Mouse (Mus musculus) 3T3-L1 (cell line): ENCODE measurements around the gene Tyk2.

Source experiments
- DNase-seq: peaks from one replicate; pipeline ENCODE4 v3.0.0-alpha.2; 2015; ENCODE audit warnings: low read depth, low spot score

Gene Tyk2

DNA sequence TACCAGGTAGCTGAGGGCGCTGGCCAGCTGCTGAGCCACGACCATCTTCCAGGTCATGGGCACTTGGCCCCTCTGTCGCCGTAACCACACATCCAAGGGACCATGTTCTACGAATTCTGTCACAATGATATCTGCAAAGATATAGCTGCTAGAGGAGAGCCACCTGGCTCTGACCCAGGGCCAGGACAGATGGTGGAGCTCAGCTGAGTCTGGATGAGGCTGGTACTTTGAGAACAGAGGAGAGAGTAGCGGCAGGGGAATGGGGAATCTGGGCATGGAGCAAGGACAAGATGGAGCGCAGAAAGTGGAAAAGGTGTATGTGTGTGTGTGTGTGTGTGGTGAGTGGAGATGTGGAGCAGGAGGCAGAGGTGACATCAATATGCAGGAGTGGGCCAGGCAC lies 16.9 kb downstream of the Tyk2 start:
- DNase-seq = no peak

DNA sequence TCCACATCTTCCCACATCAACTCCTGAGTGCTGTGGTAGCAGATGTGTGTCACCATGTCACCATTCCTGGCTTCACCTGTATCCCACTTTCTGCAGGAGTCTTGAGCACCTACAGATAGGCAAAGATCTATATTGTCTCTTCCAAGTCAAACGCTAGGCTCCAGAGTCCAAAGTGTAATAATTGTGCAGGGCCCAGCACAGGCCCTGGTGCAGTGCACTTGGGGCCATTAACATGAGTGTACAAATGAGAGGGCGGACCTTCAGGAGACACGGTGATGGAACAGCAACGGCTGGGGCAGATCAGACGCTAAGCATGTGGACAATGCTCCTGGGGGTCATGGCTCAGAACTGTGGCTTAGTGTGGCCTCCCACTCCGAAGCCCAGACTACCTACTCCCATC lies 17.3 kb downstream of the Tyk2 start:
- no peak for DNase-seq

DNA sequence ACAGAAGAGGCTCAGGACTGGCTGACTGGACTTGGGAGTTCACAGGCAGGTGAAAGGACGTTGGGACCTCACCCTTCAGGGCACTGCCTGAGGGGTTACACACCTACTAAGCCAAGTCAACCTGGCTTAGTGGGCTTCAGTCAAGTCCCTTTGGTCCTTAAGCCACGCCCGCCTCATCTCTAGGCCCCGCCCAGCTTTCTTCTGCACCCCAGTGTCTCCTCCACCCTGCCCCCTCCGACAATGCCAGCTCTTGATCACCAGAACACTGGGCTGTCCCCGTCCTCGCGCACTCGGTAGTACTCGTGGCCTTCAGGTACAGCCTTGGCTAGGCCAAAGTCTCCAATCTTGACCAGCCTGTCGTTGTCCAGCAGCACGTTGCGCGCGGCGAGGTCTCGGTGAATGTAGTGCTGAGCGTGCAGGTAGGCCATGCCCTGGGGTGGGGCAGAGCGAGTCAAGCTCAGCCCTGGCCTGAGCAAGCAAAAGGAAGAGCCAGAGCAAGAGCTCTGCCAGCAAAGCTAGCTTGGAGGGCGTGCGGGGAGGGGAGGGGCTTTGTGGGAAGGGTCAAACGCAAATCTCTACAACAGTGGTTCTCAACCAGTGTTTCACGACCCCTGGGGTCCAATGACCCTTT lies 23.3 kb downstream of the Tyk2 start:
- DNase-seq = no peak

DNA sequence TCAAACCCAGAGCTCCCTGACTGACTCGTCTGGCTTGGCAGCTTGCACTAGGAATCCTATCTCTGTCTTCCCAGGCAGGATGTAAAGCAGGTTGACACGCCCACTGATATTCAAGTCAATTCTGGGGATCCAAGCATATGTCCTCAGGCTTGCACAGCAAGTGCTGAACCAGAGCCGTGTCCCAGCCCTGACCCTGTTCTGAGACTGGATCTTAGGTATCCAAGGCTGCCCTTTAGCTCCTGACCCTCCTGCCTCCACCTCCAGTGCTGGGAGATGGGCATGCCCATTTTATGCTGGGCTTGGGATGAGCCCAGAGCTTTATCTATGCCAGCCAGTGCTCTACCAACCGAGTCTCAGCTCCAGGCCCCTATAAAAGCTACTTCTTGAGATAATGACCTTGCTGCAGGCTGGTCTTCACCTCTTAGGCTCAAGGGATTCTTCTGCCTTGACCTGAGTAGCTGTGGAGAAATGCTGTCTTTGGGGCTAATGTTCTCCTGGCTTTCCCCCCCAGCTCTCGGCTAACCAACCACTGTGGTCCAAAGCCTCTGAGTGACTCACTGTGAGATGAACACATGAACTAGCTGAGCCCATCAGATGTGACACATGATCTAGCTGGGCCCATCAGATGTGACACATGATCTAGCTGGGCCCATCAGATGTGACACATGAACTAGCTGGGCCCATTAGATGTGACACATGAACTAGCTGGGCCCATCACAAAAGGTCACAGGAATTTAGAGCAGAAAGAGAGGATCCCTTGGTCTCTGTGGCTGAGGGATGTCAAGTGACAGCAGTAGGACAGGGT lies 25.1 kb downstream of the Tyk2 start:
- DNase-seq = no peak

DNA sequence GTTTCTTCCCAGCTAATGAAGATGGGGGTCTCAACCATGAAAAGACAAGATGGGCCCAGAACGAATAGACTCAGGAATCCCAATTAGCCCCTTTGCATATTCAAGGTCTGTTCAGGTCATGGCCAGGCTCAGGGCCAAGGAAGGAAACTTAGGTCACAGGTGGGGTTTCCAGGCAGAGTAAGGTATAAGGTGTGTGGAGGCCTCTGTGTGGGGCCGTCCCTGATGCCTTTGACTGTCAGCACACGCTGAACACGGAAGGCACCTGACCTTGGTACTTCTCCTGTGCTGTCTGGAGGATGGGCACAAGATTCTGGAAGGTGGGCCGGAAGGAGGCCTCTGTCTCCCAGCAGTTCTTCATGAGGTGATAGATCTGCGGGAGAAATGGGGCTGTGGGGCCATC lies 26.2 kb downstream of the Tyk2 start:
- no peak for DNase-seq

DNA sequence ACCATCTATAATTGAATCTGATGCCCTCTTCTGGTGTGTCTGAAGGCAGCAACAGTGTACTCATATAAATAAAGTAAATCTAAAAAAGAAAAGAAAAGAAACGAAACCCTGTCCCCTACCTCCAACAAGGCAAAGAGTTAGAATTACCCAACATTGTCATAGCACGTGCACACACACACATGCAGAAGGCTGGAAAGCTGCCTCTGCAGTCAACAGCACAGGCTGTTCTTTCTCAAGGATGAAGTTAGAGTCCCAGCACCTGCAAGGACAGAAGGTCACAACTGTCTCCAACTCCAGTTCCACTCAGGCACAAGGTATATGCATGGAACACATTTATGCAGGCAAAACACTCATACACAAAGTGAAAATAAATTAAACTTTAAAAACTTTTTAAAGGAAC lies 29.0 kb downstream of the Tyk2 start:
- DNase-seq = no peak

DNA sequence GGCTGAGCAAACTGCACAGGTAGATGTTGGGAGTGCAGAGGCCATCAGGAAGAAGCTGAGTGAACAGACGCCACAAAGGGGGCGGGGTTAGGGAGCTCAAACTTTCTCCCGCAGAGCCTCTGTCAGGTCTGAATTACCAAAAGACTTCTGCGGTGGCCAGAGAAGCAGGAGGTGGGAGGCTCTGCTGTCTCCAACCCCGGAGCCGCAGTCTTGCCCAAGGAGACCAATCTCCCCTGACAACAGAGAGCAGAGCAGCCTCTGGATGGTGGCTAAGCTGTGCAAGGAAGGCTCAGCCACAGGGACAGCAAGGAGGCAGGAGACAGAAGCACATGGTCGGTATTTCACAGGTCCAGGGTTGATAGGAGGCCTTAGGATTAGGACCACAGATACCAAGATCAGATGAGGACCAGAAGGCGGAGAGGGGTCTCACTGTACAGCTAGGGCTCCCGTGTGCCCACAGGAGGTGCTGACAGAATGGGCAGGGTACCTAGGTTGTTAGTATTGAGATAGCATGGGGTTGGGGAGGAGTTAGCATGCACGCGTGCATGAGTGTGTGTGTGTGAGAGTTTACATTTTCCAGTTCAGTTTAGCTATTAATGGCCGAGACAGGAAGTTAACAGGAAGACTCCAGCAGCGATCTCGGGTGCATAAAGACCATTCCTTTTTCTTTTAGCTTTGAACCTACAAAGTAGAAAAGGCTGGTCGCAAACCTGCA lies 30.4 kb downstream of the Tyk2 start:
- no peak for DNase-seq

DNA sequence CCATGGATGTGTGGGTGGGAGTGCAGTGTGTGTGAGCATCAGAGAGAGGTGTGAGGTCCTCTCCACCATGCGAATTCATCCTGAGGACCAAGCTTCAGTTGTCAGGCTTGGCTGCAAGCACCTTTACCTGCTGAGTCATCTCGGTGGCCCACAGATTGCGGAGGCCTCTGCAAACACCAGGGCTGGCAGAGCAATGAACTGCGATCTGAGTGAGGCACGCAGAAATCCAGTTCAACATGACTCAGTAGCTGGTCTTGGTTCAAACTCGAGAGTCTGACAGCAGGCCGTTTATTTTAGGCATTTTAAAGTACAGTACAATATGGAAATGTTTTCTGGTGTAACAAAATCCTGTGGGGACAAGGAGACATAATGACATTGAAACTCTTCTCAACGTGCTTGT lies 33.2 kb downstream of the Tyk2 start:
- DNase-seq = peak; percentile 24

DNA sequence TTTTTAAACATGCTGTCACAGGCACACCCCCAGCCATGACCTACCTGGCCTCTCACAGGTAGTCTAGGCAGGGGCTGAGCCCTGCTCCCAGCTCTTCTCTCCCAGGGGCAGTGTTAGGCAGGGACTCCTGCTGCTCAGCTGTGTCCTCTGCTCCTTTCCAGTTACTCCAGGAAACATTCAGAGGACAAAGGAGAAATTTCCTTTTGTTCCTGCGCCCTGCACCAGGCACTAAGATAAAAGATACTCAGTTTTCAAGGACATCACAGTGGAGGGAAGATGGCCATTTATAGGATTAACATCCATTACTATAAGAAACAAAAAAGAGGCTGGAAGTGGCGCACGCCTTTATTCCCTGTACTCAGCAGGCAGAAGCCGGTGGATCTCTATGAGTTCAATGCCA lies 35.1 kb downstream of the Tyk2 start:
- no peak for DNase-seq

DNA sequence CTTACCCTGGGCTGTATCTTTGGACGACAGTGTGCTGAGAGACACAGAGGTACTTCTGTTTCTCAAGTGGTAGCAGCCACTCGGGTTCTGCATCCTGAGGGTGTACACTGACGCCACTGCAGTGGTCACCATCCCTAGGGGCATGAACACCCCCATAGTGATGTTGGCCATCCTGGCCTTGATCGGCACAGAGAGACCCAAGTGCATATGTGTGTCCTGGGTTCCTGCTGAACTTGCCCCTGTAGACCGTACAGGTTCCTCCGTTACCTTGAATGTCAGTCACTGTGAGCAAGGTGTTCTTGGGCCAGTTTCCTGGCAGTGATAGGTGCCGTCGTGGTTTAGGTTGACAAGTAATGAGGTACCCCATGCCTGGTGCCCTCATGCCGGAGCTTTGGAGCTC lies 37.6 kb downstream of the Tyk2 start:
- DNase-seq = no peak

DNA sequence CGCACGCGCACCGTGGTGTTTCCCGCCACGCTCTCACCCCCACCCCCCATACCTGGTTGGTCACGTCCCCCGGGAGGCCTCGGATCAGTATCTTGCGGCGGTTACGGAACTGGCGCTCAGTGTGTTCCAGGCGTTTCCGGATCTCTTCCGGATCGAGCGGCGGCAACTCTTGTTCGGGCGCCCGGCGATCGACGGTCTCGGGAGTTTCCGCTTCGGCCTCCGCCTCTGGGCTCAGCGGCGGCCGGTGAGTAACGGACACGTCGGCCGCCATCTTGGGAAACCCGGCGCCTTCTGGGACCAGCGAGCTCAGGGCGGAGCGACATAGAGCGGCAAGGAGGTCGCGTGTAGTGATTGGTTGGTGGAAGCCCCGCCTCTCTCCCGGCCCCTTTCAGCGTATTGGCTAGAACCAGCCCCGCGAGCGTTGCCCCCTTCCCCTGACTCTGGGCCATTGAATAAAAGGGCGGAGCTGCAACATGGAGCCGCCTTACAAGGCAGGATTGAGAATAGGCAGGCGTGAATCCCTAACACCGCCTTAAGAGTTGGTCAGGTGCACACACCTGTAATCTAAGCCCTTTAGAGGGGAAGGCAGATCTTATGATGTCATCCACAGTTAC lies 39.2 kb downstream of the Tyk2 start, which contains the start of the genes Gm38431 and Raver1:
TSS of gene Gm38431 (minus strand) at position 291 of the 614 bp plus-strand sequence.
TSS of gene Raver1 (minus strand) at position 302 of the 614 bp plus-strand sequence.
- peak; percentile 99 for DNase-seq

DNA sequence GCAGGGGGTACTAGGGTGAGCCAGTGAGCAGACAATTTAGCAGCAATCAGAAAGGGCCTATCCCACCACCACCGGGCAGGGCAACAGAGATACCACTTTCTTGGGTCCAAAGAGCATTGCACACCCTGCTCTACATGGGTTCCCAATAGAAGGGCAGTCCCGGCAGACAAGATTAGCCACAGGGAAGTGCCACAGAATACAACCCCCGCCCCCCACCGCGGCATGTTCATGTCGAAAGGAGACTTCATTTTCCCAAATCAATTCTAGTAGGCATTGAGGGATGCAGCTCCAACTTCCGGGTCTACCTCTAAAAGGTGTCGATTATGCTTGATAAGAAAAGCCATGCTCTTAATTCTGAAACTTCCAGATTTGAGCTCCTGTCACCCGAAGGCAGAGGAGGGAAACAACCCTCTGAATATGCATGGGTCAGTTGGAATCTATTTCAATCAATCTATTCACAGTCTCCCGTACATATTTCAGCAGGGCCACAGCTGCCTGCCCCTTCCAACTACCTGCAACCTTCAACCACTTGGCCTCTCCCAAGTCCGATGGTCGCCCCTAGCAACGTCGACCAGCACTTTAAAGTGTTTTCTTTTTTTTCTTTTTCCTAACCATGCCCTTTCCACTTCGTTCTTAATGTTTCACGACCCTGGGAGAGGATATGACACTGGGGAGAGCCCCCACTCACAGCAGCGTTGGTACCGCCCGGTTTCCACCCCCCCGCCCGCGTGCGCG lies 39.9 kb downstream of the Tyk2 start:
- no peak for DNase-seq

DNA sequence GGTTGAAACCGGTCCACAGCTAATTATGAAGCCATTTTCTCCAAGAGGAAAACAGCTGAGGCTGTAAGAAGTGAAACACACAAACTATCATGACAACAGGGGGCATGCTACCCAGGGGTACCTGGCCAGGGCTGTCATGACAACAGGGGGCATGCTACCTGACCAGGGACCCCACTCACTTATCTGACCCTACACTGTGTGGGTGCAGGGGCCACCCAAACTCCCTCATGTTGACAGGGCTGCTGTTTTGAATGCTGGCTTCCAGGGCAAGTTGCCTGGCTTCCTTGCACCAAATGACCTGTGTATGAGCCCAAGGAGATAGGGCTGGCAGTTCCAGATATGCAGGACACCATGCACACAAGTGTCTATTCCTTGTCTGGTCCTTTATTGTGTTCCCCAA lies 40.5 kb downstream of the Tyk2 start:
- DNase-seq = no peak

DNA sequence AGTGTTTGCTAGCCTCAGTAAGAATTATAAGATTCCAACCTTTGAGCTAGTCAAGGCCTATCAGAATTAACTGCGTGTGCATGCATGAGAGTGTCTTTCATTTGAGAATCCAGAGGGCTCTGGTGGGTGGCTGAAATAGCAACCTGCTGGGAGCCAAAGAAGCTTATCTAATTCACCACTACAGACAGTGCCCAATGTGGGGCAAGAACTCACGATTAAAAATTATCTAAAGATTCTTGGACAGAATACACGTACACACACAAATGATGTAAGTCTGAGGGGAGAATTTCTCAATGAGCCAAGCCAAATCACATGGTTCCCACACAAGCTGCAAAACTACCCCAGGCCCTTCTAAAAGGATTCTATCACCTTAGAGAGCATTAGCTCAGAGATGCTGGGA lies 47.7 kb downstream of the Tyk2 start:
- no peak for DNase-seq

DNA sequence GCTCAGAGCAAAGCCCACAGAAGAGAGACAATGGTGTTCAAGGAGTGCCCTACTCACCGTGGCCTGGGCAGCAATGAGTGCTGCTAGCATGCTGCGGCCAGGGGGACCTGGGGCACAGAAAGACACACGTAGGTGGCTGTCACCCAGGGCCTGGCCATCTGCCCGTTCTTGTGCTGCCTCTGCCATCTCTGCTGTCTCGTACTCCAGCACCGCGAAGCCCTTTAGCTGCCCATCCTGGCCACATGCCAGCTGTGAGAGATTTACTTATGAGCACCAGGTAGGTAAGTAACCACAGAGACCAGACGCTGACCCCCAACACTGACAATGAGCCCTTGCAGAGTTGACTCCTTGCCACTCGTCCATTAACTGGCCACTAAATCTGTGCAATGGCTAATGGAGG lies 49.9 kb downstream of the Tyk2 start:
- DNase-seq = no peak

DNA sequence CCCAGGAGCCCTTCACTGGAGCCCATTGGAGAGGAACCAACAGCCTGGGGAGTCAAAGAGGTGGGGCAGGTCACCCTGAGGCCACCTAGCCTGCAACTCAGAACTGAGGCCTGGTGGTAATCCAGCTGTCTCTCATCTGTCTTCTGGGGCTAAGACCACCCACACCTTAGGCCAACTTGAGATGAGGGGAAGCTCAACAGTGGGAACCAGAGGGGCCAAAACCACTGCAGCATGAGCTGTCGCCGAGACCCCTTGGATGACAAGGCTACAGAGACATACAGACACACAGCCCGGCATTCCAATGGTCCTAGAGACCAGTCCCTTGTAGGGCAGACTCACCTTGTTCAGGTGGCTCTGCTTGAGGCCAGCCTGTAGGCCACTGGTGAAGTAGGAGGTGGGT lies 55.4 kb downstream of the Tyk2 start:
- no peak for DNase-seq

DNA sequence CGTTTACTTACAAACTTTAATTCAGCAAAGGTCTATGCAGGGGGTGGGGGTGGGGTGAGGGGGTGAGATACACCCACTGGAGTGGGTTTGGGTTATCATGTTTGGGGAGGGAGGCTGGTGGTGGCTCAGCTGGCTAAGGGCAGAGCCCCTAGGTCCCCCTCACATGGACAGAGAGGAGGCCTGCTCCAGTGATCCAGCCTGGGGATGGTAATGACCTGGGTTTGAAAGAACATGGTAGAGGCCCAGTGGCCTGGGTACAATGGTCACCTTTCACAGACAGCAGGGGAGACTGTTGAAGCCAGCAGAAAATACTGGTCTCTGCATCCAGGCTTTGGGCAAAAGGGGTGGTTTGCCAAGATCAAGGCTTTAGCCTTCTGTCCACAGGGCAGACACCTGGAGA lies 56.9 kb downstream of the Tyk2 start:
- no peak for DNase-seq

DNA sequence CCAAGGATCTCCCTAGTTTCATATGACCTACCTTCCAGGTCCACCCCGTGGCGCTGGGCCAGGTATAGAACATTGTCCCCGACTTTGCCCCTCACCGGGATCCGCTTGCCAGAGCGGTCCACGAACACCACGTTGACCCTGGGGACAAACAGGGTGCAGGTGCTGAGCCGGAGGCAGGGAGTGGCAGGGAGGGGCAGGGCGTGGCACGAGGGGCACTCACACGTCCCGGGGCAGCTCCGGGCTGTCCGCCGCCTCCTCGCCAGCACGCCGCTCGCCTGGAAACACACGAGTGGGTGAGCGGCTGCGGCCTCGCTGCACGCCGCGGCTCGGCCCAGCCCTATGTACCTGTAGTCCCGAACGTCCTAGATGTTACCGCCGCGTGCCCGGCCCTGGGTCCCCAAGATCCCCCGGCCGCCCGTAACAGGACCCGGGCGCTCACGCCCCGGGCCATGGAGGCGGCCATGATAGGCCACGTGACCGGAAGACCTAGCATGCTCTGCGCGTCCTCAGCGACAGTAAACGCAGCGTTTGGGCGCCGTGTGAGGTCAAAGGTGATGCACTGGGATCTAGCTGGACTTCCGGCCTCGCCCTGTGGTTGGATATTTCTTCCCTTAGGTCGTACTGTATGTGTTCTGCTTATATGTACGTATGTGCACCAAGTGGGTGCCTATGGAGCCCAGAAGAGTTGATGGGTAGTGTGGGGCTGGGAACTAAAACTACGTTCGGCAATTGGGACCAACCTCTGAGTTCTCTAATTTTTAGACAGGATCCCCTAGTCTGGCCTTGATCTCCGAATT lies 57.8 kb downstream of the Tyk2 start, which contains the start of the genes Gm49373 and Fdx1l:
TSS of gene Gm49373 (minus strand) at position 53 of the 797 bp plus-strand sequence.
TSS of gene Fdx1l (minus strand) at position 571 of the 797 bp plus-strand sequence.
- DNase-seq = peak; percentile 92

DNA sequence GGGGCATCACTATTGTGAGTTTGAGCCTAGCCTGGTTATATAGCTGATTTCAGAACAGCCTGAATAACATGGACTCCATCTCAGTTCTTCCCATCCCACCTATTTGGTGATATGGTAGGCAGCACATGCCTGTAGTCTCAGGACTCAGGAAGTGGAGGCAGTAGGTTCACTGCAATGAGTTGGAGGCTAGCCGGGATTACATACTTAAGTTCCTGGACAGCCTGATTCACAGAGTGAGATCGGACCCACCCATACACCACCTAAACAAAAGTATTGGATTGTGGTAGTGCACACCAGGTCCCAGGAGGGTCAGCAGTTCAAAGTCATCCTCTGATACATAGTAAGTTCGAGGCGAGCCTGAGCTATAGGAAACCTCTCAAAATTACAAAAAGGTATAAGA lies 58.4 kb downstream of the Tyk2 start:
- peak; percentile 64 for DNase-seq

DNA sequence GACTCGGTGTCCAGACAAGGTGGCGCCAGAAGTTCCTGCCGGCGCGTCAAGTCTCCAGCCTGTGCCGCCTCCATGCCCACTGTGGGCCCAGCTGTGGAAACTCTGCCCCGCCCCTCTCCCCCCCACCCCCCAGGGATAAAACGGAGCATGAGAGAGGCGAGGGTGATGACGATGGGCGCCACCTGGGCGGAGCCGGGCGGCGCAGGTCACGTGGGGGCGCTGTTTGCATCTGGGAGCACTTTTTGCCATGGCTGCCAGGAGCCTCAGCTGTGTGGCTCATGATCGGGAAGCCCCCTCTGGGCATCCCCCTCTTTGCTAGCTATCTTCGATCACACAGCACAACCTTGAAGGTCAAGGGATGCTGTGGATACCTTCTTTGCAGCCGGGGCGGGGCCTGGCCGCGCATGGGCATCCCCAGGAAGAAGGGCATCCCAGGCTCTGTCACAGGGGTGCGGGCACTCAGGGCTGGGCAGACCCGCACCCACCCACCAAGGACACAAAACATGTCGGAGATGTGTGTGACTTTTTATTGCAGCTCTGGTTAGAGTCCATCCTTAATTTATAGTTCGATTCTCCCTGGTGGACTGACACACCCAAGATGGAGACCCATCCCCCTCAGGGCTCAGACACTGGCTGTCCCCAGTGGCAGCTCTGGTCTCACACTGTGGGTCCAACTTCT lies 63.9 kb downstream of the Tyk2 start, which contains the start of gene Zglp1:
TSS of gene Zglp1 (minus strand) at position 88 of the 679 bp plus-strand sequence.
- no peak for DNase-seq
